Mouse (Mus musculus): ENCODE data around the gene Gm42906.

DNA sequence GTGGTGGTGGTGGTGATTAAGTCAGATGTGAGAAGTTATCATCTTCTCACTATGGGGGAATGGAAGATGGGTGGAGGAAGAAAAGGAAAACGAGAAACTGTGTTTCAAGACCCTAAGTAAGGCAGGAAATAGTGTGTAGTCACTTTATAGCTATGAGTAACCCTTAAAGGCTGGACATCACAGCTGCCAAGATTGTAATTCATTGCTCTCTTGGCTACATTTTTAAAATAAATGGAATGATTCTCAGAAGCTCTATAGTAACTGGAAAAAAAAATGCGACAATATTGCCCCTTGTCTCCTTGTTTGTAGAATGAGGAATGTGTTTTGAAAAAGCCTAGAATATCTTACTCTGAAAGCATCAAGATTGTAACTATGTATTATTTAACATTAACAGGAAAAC, 235.7 kb downstream of the Gm42906 start:
- TF ChIP-seq CTCF (IDR thresholded peaks at IDR 0.05; ENCODE audit: insufficient read depth, low read depth, low read length) (no peak), POLR2A (IDR thresholded peaks at IDR 0.05; ENCODE audit: insufficient read depth, low read depth, low read length) (no peak)

Data from olfactory bulb, adult 2 months (tissue).